Mouse (Mus musculus) lung, postnatal 0 days (tissue): Measurements from ENCODE around the gene Rufy1.

Experiments
- CTCF ChIP-seq: IDR thresholded peaks from 2 replicates; pipeline ENCODE4 v1.5.1; 2016; ENCODE audit warnings: antibody characterized with exemption, mild to moderate bottlenecking
- EP300 ChIP-seq: IDR thresholded peaks from 2 replicates; pipeline ENCODE4 v1.6.1; 2016; ENCODE audit warnings: antibody characterized with exemption, mild to moderate bottlenecking, control low read depth

- TF ChIP-seq CTCF (no peak), EP300 (no peak)
Measured at GRCm38 (mm10) chr11:50371911-50372310, 59.0 kb downstream of the Rufy1 start.
